Mouse (Mus musculus) megakaryocyte progenitor cell, adult 5-6 weeks (primary cell): ENCODE data around the gene Nos1. TPM values are rescaled to one million over a fixed set of nuclear protein-coding genes. Genes with fewer than 3 reads are reported as not detected.

ENCODE experiments used
- ATAC-seq: replicated peaks from 2 replicates; pipeline ENCODE4 v1.8.0; 2016; ENCODE audit warnings: mild to moderate bottlenecking, moderate TSS enrichment, inconsistent platforms; ENCODE audit not compliant: poor library complexity
- total RNA-seq, 2 experiments: library from RNA; stranded (forward) in 1 of 2; stranded (reverse) in 1 of 2; fragments of 157-497, 149-512 nt in 1 of 2; fragments of 200-1000 nt in 1 of 2; gene quantifications; 2 replicates each; pipeline versions ENCODE4 v1.2.3 to v1.2.4; 2015 to 2017

The Nos1 gene
- not detected in 2 replicates for total RNA-seq (2015)
- 0.04 TPM in 1 of 2 replicates, not detected in the other for total RNA-seq (2017)

DNA sequence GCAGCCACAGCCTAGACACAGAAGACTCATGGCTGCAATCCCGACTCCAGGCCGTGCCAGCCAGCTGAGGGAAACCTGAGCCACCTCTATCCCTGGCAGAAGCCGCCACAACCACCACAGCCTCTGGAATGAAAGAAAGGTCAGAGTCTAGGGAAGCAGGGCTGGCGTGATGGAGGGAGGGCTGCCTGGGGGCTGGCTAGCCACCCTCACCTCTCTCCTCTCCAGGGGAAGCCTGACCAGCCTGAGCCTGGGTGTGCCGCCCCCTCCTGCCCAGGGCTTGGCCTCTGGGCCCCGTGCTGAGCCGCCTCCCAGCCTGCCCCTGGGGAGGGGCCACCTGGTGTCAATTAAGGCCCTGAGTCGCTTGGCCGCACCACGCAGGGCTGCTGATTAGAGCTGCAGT, at the start of gene Nos1:
Nos1 (plus strand) TSS at position 352 of the 400 bp plus-strand sequence.
- no peak for ATAC-seq

- ATAC-seq = no peak
These were observed 49.5 kb upstream of the Nos1 start for GRCm38 (mm10) chr5:117731311-117731710.

GRCm38 (mm10) chr5:117744654-117745178, 36.1 kb upstream of the Nos1 start:
- ATAC-seq = no peak

DNA sequence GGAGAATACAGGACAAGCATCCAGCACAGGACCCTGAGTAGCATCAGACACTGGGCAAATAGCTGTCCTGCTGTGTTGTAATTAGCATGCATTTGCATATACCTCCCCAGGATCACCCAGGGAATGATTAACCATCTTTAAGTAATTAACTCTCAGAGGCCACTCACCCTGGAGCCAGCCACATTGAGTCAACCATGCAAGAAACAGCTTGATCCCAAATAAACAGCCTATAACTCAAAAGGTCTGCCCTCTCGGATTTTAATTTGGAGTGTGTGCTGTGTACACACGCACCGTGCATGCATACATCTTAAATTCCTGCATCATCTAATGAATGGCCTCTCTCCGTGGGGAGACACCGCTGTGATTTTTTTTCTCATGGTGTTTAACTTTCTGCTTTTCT, 31.5 kb upstream of the Nos1 start:
- no peak for ATAC-seq

DNA sequence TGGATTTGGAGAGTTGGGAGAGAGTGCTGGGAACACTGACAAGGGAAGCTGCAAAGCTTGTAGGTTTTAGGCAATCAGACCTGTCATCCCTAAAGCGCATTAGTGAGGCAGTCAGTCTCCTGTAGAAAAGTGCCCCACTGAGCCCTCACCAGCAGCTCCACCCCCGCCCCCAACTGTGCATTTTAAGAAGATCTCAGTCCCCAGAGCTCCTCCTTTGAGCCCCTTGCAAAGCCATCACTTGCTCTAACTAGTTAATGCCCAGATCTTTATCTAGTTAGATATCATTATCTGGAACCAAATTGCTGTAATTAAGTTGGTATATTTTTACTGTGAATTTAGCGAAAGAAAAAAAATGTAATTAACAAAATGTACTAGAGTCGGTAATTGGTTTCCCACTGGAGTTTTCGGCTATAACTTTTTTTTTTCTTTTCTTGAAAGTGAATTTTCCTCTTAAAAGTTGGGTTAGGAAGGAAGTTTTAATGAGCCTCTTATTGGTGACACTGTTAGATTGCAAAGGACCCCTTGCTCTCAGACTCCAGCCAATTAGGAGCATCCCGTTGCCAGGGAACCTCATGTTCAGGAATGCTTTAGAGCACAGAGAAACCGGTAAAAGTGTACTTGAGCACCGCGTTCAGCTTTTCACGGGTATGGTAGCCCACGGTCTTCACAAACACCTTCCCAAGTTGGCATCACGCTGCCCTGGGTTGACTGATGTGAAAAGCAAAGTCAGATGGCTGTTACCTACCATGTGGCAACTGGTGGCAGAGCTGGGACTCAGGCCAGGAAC, 22.9 kb upstream of the Nos1 start:
- no peak for ATAC-seq

GRCm38 (mm10) chr5:117761181-117761832, 19.5 kb upstream of the Nos1 start:
- ATAC-seq = no peak

DNA sequence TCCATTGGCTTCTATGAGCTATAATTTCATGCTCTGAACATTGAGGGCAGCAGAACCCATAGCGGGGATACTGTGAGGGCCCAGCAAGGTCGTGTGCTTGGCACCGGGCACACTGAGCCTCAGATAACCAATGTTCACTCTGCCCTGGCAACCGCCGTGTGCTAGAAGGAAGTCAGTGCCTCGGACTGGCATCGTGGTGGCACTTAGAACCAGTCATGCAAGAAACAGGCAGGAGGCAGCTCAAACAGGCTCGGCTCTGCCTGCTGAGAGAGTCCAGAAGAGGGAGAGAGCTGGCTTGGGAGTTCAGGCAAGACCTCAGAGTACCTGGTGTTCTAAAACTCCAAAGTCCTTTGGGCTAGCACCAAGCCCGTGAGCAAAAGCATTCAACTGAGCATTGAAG, 16.3 kb upstream of the Nos1 start:
- no peak for ATAC-seq

GRCm38 (mm10) chr5:117779175-117779574, 1.7 kb upstream of the Nos1 start:
- ATAC-seq = no peak

GRCm38 (mm10) chr5:117781178-117781577, 346 bp downstream of the Nos1 start:
- no peak for ATAC-seq

GRCm38 (mm10) chr5:117790071-117790470, 9.2 kb downstream of the Nos1 start:
- no peak for ATAC-seq

- no peak for ATAC-seq
These were observed 11.0 kb downstream of the Nos1 start for GRCm38 (mm10) chr5:117791875-117792274.

GRCm38 (mm10) chr5:117800849-117801248, 20.0 kb downstream of the Nos1 start:
- ATAC-seq = no peak

DNA sequence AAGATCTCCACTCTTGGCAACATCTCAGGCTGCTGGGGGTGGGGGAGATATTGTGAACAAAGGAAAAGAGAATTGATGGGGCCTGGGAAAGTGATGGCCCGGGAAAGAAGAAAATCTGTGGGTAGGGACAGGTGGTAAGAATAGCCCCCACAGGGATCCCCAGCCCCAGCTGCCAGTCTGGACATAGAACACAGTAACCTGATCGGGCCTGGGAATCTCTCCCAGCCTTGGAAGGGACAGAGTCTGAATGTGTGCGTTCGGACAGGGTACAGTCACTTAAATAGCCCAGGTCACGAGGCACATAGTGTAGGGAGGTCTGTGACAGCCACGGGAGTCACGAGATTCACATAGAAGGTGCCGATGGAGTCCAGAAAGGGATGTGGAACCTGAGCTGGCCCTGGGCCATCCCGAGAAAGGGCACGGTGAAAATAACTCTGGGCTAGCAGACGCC, 21.3 kb downstream of the Nos1 start:
- ATAC-seq = no peak

DNA sequence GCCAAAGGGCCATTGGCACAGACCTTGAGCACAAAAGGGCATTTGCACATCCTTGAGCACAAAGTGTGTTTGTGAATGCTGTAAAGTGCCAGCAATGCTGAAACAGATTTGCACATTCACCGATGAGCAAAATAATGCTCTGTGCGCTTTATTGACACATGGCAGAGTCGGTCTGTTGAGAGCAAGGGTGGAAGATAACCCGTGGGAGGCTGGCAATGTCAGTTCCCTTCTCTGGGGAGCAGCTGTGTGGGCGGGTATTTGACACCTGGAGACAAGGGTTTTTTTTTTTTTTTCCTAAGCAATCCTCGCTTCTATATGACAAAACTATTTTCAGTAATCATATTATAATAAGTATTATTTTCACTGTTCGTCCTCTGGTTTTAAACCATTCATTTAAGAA, 22.7 kb downstream of the Nos1 start:
- no peak for ATAC-seq

- no peak for ATAC-seq
These were observed 30.1 kb downstream of the Nos1 start for GRCm38 (mm10) chr5:117810930-117811329.

DNA sequence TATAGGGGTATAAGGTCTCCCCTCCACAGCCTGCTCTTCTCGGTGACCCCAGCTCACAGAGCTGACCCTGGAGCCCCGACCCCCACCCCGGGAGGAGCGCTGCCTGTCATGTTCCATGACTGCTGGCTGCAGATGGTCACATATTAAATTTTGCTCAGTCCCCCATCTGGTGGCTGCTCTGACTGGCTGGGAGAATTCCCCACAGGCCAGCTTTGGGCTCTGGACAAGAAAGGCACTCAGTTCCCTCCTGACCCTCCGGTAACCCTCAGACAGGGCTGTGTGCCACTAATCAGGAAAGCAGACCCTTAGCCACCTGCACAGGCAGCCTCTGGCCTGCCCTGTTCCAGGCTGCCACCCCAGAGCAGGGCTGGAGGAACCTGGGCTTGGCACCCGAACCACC, 38.0 kb downstream of the Nos1 start:
- no peak for ATAC-seq

GRCm38 (mm10) chr5:117820445-117820844, 39.6 kb downstream of the Nos1 start:
- no peak for ATAC-seq

DNA sequence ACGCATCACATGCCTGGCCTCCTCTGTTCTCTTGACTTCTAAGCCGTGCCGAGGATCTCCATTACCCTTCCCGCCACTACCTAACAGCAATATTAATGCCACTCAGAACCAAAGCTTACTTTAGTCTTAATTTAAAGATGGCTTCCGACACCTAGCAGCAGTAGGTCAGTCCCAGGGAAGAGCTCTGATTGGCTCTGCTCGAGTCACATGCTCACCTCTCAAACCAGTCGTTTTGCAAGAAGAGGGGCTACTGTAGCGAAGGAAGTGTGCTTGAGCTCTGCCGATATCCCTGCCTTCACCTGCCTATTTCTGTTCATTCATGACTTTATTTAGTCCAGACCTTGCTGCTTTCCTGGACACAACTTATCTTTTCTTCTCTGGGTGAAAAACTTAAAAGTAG, 43.0 kb downstream of the Nos1 start:
- no peak for ATAC-seq

DNA sequence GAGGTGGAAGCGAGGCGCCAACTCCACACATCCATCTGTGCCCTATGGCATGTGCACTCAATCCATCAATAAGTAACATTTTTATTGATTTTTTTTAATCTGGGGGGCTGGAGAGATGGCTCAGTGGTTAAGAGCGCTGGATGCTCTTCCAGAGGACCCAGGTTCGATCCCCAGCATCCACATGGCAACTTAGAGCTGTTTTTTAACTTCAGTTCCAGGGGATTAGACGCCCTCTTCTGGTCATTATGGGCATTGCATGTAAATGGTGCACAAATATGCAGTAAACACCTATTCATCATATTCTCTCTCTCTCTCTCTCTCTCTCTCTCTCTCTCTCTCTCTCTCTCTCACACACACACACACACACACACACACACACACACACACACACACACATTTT, 43.7 kb downstream of the Nos1 start:
- ATAC-seq = no peak

DNA sequence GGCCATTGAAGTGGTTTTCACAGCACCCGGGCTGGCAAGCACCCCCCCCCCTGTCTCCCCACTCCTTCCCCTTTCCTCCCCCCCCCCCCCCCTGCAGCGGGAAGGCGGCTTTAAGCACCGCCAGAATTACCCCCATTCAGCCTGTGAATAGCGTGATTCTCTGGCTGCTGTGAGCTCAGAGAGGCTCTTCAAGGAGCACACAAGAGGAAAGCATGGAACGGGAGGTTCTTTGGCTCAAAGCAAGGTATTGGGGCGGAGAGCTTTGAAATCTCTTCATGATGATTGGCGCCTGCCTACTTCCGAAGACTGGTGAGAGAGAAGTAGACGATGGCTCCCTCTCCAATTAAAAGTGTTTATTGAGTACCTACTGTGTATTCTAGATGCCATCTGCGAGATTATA, 44.5 kb downstream of the Nos1 start:
- ATAC-seq = no peak

DNA sequence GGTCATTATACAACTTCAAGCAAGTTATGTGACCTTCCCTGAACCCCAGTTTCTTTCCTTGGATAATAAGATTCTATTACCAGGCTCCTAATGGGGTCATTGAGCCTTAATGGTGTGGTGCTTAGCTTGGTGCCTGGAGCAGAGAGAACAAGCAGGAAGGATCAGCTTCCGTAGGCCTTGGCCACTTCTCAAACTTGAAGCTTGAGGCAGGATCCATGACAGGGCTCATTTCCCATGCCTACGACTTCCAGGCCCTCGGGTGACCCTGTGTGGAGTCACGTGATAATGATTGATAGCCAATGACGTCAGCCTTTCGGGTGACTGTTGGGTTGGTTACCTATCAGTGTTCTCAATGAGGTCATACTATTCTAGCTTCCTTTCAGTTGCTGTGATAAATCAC, 46.5 kb downstream of the Nos1 start:
- no peak for ATAC-seq

DNA sequence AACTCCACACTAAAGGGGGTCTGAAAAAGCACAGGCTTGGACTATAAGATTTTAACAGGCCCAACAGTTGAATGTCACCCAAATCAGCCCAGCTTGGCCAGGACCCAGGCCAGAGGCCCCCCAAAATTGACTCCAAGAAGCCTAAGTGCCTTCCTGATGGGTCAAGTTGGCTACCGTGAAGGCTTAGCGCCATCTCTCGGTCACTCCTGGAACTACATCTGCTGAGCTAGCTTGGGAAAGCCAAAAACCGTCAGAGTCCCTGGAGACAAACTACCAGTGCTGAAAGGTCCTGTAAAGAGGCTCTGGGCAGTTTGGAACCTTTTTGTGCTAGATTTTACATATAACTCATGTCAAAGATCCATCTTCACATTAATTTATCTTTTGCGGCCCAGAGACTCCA, 56.1 kb downstream of the Nos1 start:
- ATAC-seq = peak; percentile 63; the same call in 1 of the 2 replicates
